Mouse (Mus musculus) embryonic facial prominence, embryonic 13.5 days (tissue): ENCODE data around the gene Dis3l. TPM values are rescaled to one million over a fixed set of nuclear protein-coding genes. Genes with fewer than 3 reads are reported as not detected.
A peak's percentile ranks its signal among the peaks of the same experiment; 100 is the strongest.

Experiments
- ATAC-seq: fragments of 200-750 bp; cut with Nextera tagmentation; 2 replicates; pipeline ENCODE4 v1.8.0; 2017; ENCODE audit warnings: low read depth; ENCODE audit not compliant: insufficient number of reproducible peaks, insufficient read depth, low FRiP score, low TSS enrichment
- H3K27ac ChIP-seq: fragments of 300-500 bp; sonication (generic); 2 replicates; pipeline ENCODE4 v1.5.1; 2015; ENCODE audit warnings: moderate library complexity, mild to moderate bottlenecking, inconsistent platforms
- H3K27me3 ChIP-seq: fragments of 300-500 bp; sonication (generic); 2 replicates; pipeline ENCODE4 v1.6.1; 2015; ENCODE audit warnings: mild to moderate bottlenecking, inconsistent platforms
- H3K36me3 ChIP-seq: fragments of 300-500 bp; sonication (generic); 2 replicates; pipeline ENCODE4 v1.6.1; 2015; ENCODE audit warnings: mild to moderate bottlenecking, inconsistent platforms
- H3K4me1 ChIP-seq: fragments of 300-500 bp; sonication (generic); 2 replicates; pipeline ENCODE4 v1.6.1; 2015; ENCODE audit warnings: inconsistent platforms
- H3K4me2 ChIP-seq: fragments of 300-500 bp; sonication (generic); 2 replicates; pipeline ENCODE4 v1.6.1; 2015; ENCODE audit warnings: moderate library complexity, mild to moderate bottlenecking, inconsistent platforms
- H3K4me3 ChIP-seq: fragments of 300-500 bp; sonication (generic); 2 replicates; pipeline ENCODE4 v1.5.1; 2015; ENCODE audit warnings: mild to moderate bottlenecking, inconsistent platforms
- H3K9ac ChIP-seq: fragments of 300-500 bp; sonication (generic); 2 replicates; pipeline ENCODE4 v1.6.1; 2015; ENCODE audit warnings: mild to moderate bottlenecking, inconsistent platforms
- H3K9me3 ChIP-seq: fragments of 300-500 bp; sonication (generic); 2 replicates; pipeline ENCODE4 v1.6.1; 2016; ENCODE audit warnings: inconsistent platforms
- WGBS: fragments of 180-500 bp; shearing (Covaris S2); methylation state at CpG from one replicate; pipeline ENCODE4 v1.1.7; 2015; ENCODE audit warnings: mixed read lengths; 5-methylcytosine and 5-hydroxymethylcytosine counted together
- polyA plus RNA-seq: library from polyadenylated mRNA; unstranded; fragments of >200 nt; fragmentation: Nextera tagmentation; extraction: Ambion mirVana; gene quantifications from 2 replicates; pipeline ENCODE4 v1.2.1, GENCODE M21; 2015

Gene Dis3l
- polyA plus RNA-seq, 1 experiment from 2014 or later: 19.4 TPM

DNA sequence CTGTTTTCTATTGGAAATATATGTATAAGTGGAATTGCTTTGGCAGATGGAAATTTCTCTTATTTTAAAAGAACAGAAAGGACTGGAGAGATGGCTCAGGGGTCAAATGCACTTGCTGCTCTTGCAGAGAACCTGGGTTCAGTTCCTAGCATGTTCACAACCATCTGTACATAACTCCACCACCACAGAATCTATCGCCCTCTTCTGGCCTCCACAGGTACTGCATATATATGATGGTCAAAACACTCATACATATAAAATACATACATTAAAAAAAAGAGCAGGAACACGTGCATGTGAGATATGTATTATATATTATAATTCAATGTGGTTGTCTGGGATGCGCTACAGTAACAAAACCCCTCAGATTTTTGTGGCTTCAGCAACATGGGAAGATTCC, 10.1 kb upstream of the Dis3l start:
- ATAC-seq: no peak
- H3K9me3 ChIP-seq: no peaks in the 10 kb centered on the region
- no peak overlapping the region for H3K27ac ChIP-seq
- H3K9ac ChIP-seq: no peak overlapping the region
- no peak overlapping the region for H3K4me3 ChIP-seq
- no peaks in the 10 kb centered on the region for H3K27me3 ChIP-seq
- no peak overlapping the region for H3K4me2 ChIP-seq
- H3K4me1 ChIP-seq: no peaks in the 10 kb centered on the region
- WGBS: 36% methylated on average over 3 of the region's 3 CpGs
- H3K36me3 ChIP-seq: no peaks in the 10 kb centered on the region

DNA sequence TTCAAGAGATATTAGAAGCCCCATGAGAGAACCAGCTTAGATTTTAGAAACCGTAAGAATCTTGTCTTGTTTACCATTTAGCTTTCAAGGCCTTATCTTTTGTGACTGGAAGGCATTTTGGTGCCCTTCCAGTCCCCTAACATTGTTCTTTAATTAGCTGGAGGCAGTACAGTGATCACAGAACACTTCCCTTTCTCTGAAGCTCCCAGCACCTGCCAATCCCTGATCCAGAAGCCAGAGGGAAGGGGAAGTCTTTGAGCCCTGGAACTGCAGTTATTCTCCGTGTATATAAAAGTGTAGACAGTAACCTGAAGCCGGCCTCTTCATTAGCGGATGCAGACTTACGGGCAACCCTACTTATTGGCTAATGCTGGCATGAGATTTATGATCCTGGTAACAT, 8.4 kb upstream of the Dis3l start:
- Histone ChIP-seq H3K4me1 (no peaks in the 10 kb centered on the region), H3K4me3 (no peak overlapping the region), H3K36me3 (no peaks in the 10 kb centered on the region), H3K9me3 (no peaks in the 10 kb centered on the region), H3K4me2 (no peak overlapping the region), H3K27ac (no peak overlapping the region), H3K9ac (no peak overlapping the region), H3K27me3 (no peaks in the 10 kb centered on the region)
- 59% methylated on average over 5 of the region's 5 CpGs for WGBS
- ATAC-seq: no peak

DNA sequence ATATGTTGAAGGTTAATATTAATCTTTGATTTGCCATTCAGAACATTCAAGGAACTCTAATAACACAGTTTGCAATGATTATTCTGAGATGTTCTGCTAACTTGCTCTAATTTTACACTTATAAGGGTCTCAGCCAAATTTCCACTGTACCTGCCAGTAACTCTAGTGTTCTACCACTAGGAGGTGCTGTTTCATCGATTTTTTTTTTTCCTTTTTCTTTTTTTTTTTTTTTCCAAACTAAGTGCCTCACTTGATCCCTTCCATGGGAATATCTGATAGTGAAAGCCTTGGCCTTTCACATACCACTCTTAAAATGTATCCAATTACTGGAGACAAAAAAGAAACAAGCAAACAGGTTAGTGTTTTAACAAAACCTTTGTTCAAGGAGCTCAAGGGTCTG, 6.3 kb upstream of the Dis3l start:
- Histone ChIP-seq H3K4me3 (no peak overlapping the region), H3K4me2 (no peak overlapping the region)
- 2% methylated on average over 1 of the region's 1 CpGs for WGBS

DNA sequence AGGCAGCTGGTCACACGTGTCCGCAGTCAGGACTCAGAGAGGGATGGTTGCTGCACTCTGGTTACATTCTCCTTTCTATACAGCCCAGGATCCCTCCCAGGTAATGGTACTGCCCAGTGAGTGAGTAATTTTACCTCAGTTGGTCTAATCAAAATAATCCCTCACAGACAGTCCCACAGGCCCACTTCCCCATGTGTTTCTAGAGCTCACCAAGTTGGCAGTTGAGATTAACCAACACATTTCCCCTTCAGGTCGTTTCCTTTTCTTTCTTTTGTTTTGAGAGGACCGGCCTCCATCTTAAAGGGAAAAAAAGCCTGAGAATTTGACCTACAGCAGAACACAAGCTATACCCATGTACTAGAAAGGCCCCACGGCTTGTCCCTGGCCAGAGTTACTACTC, 4.8 kb upstream of the Dis3l start:
- Histone ChIP-seq H3K4me1 (peaks cover 8% of the 10 kb centered on the region), H3K36me3 (no peaks in the 10 kb centered on the region), H3K27ac (no peak overlapping the region), H3K9ac (peak overlapping the region; percentile 32; the same call in 1 of the 2 replicates), H3K4me3 (no peak overlapping the region), H3K4me2 (no peak overlapping the region), H3K27me3 (no peaks in the 10 kb centered on the region), H3K9me3 (no peaks in the 10 kb centered on the region)
- WGBS: 61% methylated on average over 5 of the region's 5 CpGs
- no peak for ATAC-seq

More for the DNA sequence above, 6.3 kb upstream of the Dis3l start:
- no peak for ATAC-seq
- Histone ChIP-seq H3K27ac (no peak overlapping the region), H3K9me3 (no peaks in the 10 kb centered on the region), H3K36me3 (no peaks in the 10 kb centered on the region), H3K27me3 (no peaks in the 10 kb centered on the region), H3K9ac (no peak overlapping the region), H3K4me1 (peaks cover 1% of the 10 kb centered on the region)

DNA sequence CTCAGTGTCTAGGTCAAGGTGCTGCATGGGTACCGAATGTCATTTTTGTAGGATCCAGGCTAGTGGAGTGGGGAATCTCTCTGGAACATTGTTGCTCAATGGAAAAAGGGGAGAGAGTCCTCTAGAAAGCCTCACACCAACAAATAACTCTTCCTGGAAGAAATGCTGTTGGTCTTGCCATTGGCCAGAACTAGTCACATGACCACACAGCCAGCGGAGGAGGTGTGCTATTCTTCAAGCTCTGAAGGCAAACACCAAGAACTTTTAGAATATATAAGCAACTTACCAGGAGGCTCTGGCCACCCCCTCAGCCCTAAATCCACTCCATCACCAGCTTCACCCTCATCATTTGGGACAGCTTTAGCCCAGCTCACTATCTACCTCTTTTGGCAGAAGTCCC, 2.6 kb upstream of the Dis3l start:
- H3K4me3 ChIP-seq: no peak overlapping the region
- no peak overlapping the region for H3K9ac ChIP-seq
- peaks cover 19% of the 10 kb centered on the region for H3K4me1 ChIP-seq
- 91% methylated on average over 2 of the region's 2 CpGs for WGBS
- H3K9me3 ChIP-seq: no peaks in the 10 kb centered on the region
- no peak overlapping the region for H3K4me2 ChIP-seq
- ATAC-seq: no peak
- no peaks in the 10 kb centered on the region for H3K36me3 ChIP-seq
- no peaks in the 10 kb centered on the region for H3K27me3 ChIP-seq
- H3K27ac ChIP-seq: no peak overlapping the region

DNA sequence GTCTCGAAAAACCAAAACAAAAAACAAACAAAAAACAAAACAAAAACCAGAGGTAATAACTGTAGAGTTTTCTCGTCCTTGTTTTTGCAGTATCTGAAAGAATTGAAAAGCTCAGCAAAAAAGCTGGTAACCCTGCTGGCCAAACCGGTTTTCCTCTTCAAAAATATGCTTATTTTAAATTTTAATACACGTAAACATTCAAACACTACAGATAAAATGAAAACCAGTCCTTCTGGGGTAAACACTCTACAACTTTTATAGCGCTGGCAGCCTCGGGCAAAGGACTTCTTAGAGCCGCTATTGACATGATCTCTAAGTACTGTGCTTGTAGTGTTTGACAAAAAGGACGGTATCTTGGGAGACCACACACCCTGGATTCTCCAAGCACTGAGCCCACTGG, 583 bp upstream of the Dis3l start:
- Histone ChIP-seq H3K4me2 (peak overlapping the region; percentile 73), H3K4me3 (peak overlapping the region; percentile 75), H3K36me3 (peaks cover 4% of the 10 kb centered on the region), H3K9me3 (no peaks in the 10 kb centered on the region), H3K9ac (peak overlapping the region; percentile 100), H3K4me1 (peaks cover 19% of the 10 kb centered on the region), H3K27me3 (no peaks in the 10 kb centered on the region), H3K27ac (peak overlapping the region; percentile 100; the same call in 1 of the 2 replicates)
- ATAC-seq: no peak
- WGBS: 61% methylated on average over 8 of the region's 8 CpGs

DNA sequence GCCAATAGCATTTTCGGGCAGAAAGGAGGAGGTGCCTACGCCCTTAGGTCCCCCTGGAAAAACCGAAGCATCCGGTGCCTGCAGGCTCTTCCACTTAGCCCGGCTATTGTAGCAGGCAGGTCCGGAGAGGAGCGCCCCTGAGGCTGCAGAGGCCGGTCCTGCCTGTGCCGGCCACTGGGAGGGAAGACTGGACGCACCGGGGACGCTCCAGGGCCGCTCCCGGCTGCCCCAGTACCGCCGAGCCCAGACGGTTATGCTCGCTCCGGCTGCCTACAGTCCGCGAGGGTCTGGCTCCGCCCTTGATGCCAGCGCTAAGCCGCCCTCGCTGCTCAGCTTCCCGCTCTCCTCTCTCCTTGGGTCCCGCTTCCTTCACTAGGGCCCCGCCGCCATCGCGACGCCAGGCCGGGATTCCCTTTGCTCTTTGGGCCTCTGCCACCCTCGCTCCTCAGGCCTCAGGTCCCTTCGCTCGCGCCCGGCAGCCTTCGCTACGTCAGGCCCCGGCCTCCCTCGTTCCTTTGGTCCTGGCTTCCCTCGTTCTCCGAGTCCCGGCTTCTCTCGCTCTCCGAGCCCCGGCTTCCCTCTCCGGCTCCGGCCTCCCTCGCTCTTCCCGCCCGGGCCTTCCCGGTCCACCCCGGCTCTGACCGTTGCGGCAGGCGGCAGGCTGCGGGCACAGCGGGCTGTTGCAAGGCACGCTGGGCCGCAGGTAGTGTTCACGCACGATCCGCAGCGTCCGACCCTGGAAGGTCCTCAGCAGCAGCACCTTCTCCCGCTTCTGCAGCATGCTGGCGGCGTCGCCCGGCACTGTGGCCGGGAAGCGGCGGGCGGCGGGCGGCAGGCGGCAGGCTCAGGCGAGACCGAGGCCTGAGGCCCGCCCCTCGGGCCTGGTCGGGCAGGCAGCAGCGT, 486 bp downstream of the Dis3l start:
- Histone ChIP-seq H3K4me2 (peak overlapping the region; percentile 73), H3K9ac (peak overlapping the region; percentile 100), H3K4me1 (peaks cover 19% of the 10 kb centered on the region), H3K4me3 (peak overlapping the region; percentile 75), H3K27ac (peak overlapping the region; percentile 100), H3K27me3 (no peaks in the 10 kb centered on the region), H3K36me3 (peaks cover 15% of the 10 kb centered on the region), H3K9me3 (no peaks in the 10 kb centered on the region)
- WGBS: under 1% methylated on average over 85 of the region's 85 CpGs
- ATAC-seq: peak; percentile 84

DNA sequence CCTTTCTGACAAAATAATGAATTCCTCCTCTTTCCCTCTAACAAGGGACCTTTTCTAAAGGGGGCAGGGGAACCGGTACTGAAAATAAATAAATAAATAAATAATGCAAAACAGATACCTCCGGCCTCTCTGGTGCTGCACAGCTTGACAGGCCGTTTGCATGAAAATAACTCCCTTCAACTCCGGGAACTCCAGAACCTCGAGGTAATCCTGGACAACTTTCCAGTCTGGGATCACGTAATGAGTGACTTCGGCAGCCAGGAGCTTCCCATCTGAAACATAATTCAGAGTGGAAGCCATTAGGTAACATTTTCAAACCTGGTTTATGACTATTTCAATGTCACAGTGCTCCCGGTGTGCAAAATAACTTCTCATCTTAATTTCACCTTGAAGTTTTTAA, 1.7 kb downstream of the Dis3l start:
- H3K4me1 ChIP-seq: peaks cover 19% of the 10 kb centered on the region
- 17% methylated on average over 8 of the region's 8 CpGs for WGBS
- peak overlapping the region; percentile 100; the same call in 1 of the 2 replicates for H3K27ac ChIP-seq
- peak overlapping the region; percentile 73 for H3K4me2 ChIP-seq
- ATAC-seq: no peak
- H3K9ac ChIP-seq: no peak overlapping the region
- peaks cover 19% of the 10 kb centered on the region for H3K36me3 ChIP-seq
- no peaks in the 10 kb centered on the region for H3K9me3 ChIP-seq
- H3K4me3 ChIP-seq: peak overlapping the region; percentile 75
- H3K27me3 ChIP-seq: no peaks in the 10 kb centered on the region

DNA sequence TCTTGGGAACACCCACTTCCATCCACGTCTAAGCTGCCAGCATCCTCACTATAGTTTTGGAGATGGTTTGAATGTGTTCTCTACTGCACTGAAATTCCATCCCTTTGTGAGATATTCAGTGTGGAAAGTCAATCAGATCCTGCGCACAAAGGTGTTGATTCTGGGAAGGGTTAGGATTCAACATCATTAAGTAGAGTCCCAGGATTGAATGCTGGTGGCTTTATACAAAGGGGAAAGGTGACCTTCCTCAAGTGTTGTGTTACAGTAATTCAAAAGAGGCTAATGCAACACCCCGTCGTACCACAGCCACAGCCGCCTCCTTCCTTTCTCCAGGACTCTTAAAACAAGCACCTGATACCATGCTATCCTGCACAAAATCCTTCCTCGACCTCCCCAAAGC, 5.3 kb downstream of the Dis3l start:
- no peak for ATAC-seq
- 85% methylated on average over 6 of the region's 6 CpGs for WGBS

DNA sequence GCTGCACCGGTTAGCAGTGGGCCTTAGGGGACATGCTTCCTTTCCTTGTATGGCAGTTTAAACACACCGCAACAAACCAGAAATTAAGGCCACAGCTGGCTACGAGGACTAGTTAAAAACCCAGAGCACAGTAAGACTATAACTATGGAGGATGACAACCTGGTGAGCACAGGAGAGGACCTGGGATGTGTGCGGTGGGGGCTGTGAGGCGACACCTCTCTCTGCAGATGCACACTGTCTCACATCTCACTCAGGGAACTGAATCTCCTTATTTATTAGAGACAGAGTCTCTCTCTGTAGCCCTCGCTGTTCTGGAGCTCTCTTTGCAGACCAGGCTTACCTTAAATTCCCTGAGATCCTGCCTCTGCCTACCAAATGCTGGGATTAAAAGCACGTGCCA, 17.1 kb downstream of the Dis3l start:
- Histone ChIP-seq H3K27me3 (no peaks in the 10 kb centered on the region), H3K9ac (no peak overlapping the region), H3K36me3 (peaks cover 69% of the 10 kb centered on the region), H3K27ac (no peak overlapping the region), H3K4me1 (no peaks in the 10 kb centered on the region), H3K9me3 (no peaks in the 10 kb centered on the region), H3K4me3 (no peak overlapping the region), H3K4me2 (no peak overlapping the region)
- ATAC-seq: no peak
- 92% methylated on average over 7 of the region's 7 CpGs for WGBS

More for the DNA sequence above, 5.3 kb downstream of the Dis3l start:
- Histone ChIP-seq H3K4me2 (no peak overlapping the region), H3K36me3 (peaks cover 21% of the 10 kb centered on the region), H3K4me1 (peaks cover 10% of the 10 kb centered on the region), H3K9ac (no peak overlapping the region), H3K4me3 (no peak overlapping the region), H3K27ac (no peak overlapping the region), H3K9me3 (no peaks in the 10 kb centered on the region), H3K27me3 (no peaks in the 10 kb centered on the region)

DNA sequence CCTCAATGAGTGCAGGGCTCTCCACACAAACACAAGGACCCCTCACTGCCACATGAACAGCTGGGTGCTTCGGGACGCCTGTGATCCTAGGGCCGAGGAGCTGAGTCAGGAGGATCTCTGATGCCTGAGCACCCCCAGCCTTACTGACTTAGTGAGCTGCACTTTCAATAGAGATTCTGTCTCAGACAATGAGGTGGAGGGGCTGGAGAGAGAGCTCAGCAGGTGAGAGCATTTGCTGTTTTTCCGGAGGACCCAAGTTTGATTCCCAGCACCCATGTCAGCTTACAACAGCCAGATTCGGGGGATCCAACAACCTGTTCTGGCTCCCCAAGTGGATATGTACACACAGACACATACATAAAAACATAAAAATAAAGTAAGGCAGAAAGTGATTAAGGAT, 24.1 kb downstream of the Dis3l start:
- no peak overlapping the region for H3K9ac ChIP-seq
- H3K27ac ChIP-seq: no peak overlapping the region
- no peak overlapping the region for H3K4me2 ChIP-seq
- ATAC-seq: no peak
- H3K27me3 ChIP-seq: no peaks in the 10 kb centered on the region
- WGBS: 97% methylated on average over 5 of the region's 5 CpGs
- no peaks in the 10 kb centered on the region for H3K4me1 ChIP-seq
- H3K4me3 ChIP-seq: no peak overlapping the region
- H3K36me3 ChIP-seq: peaks cover 83% of the 10 kb centered on the region
- no peaks in the 10 kb centered on the region for H3K9me3 ChIP-seq

DNA sequence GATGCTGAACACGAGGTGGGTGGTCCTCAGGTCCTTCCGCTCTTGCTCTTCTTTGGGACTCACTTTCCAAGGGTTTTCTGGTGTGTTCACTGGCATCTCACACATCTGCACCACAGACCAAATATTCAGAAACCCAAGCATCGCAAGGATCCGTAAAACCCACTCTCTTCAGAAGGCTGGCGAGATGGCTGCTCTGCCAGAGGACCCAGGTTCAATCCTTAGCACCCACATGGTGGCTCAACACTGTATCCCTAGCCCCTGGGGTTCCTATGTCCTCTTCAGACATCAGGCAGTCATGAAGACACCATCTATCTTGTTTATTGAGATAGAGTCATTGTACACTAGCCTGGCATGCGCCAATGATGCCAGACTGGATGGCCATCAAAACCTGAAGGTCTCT, 26.4 kb downstream of the Dis3l start:
- no peak for ATAC-seq

More for the DNA sequence above, 26.4 kb downstream of the Dis3l start:
- Histone ChIP-seq H3K4me3 (no peak overlapping the region), H3K27ac (no peak overlapping the region), H3K27me3 (no peaks in the 10 kb centered on the region), H3K4me2 (no peak overlapping the region), H3K4me1 (no peaks in the 10 kb centered on the region), H3K9ac (no peak overlapping the region), H3K9me3 (no peaks in the 10 kb centered on the region), H3K36me3 (peaks cover 76% of the 10 kb centered on the region)
- WGBS: 96% methylated on average over 6 of the region's 6 CpGs
